Mouse (Mus musculus): Measurements from ENCODE around the gene Lmbr1l. TPM values are rescaled to one million over a fixed set of nuclear protein-coding genes. Genes with fewer than 3 reads are reported as not detected.
"Not testable (repeated sequence)": the region's sequence is repeated elsewhere in the genome, so short reads cannot be mapped to it uniquely, and the experiment has no call there.

The Lmbr1l gene
- total RNA-seq (2022): 1 to 10 TPM; 3.7 to 5.0 (median 4.2) TPM

DNA sequence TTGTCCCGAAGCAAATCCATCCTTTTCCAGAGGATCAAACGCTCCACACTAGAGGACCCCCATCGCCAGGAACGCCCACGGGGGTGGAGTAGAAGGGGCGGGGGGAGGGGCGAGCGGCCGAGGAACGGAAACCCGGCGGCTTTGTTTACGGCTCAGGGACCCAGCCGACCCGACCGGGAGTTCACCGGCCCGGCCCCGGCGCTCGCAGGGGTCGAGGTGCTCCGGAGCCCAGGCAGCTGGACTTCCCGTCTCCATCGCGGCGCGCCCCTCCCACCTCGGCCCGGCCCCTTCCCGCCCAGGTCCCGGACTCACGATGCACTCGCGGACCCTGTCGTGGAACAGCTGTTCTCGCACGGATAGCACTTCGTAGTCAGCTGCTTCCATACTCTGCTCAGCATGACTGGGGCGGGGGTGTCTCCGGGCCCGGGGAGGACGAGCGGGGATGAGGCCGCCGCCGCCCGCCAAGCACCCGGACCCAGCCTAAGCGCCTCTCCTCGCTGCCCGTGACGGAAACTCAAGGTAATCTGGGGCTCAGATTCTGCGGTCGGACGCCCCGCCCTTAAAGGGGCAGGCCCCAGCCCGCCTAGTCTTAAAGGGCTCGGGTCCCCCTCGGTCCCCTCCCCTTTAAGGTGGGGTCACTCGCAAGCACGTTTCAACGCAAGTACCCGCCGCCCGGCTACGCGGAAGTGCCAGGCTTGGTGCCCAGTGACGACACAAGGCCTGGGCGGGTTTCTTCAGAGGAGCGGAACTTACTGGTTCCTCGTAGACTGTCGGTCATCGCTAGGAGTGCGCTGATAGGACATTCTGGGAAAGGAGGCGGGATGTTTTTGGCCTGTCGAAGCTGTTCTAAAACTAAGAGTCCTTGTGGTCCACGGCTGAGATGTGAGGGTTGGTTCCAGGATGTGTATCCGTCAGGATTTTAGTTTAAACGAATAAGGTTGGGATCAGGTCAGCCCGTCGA is at the start of gene Lmbr1l:
Gene Lmbr1l (minus strand): TSS at position 694 of the 961 bp plus-strand sequence.
- DNase-seq (ENCODE audit: low spot score in 2 of 2): peak; percentile 98 to 99

GRCm38 (mm10) chr15:98959531-98959930 is 41.5 kb upstream of the Lmbr1l start:
- no peak for DNase-seq (ENCODE audit: low spot score in 2 of 2)

DNA sequence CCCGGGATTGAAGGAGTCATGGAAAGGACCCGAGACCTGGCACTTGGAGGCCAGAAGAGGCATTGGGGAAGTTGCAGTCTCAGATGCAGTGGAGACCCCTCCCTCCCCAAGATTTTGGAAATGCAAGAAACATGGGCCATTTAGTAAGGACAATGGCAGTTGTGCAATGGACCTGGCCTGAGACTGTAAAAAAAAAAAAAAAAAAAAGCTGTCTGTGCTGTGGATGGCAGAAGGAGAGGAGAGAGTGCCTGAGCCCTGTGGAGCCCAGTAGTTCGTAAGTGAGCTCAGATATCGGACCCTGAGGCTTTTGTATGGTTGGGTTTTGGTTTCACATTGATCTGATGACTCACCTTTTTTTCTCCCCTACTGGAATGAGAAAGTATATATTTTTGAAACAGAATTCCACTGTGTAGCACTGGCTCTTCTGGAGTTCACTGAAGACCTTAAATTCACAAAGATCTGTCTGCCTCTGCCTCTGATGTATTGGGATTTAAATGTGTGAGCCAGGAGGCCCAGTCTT is 40.9 kb upstream of the Lmbr1l start:
- DNase-seq (ENCODE audit: low spot score in 2 of 2): no peak

- no peak for DNase-seq (ENCODE audit: low spot score in 2 of 2)
Measured at GRCm38 (mm10) chr15:98957475-98957874, 39.4 kb upstream of the Lmbr1l start.

- no peak for DNase-seq (ENCODE audit: low spot score in 2 of 2)
Measured at GRCm38 (mm10) chr15:98956000-98956399, 38.0 kb upstream of the Lmbr1l start.

DNA sequence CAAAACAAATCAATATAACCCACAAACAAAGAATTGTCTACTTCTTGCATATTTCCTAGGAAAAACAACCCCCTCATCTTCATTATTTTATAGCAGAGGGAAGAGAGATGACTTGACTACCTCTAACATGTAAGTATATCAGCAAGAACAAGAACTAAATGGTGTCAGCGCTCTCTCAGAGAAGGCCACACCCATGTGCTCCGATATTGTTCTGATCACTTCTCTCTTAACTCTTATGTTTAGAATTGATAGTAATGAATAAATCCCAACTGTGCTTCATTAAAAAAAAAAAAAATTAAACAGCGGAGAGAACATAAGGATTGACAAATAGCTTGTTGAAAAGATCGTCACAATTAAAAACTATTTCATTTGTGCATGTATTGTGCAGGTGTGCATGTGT is 37.3 kb upstream of the Lmbr1l start:
- no peak for DNase-seq (ENCODE audit: low spot score in 2 of 2)

DNA sequence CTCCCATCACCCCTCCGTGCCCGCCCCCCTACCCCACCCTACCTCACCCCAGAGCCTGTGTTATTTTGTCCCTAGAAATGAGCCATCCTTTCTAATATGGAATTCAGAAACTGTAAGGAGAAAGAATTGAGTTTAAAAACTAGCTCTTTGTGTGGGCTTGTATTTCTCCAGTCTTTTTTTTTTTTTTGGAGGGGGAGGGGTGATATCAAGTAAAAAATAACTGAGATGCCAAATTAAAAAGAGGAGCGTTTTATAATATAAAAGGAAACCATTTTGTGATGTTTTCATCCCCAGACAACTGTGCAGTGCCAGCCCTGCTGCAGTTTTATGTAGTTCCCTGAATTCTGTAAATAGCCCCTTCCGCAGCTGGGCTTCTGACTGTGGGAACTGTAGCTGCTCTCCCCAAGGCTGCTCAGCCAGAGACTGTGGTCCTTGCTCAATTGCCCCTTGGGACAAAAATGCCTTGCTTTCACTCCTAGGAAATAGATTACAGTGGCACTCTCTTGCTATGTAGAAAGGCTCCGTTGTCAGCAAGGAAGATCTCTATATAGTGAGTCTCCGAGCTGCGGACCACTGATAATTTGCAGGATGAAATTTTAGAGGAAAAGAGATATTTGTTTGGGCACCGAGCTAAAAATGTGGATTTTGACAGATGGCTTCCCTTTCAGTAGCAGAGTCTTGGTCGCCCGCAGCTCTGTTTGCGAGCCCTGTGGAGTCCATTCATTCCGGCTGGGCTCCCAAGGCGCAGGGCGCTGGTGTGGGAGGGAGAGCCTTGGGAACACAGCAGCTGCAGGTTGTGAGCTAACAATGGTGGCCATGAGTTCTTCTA is 36.6 kb upstream of the Lmbr1l start:
- no peak for DNase-seq (ENCODE audit: low spot score in 2 of 2)

GRCm38 (mm10) chr15:98953401-98954356 is 35.6 kb upstream of the Lmbr1l start, which contains the start of the genes Gm49450 and Tuba1a:
Gm49450 (minus strand) TSS chr15:98953551.
Tuba1a (minus strand) TSS chr15:98953703.
- DNase-seq (ENCODE audit: low spot score in 2 of 2): peak; percentile 78 to 85

DNA sequence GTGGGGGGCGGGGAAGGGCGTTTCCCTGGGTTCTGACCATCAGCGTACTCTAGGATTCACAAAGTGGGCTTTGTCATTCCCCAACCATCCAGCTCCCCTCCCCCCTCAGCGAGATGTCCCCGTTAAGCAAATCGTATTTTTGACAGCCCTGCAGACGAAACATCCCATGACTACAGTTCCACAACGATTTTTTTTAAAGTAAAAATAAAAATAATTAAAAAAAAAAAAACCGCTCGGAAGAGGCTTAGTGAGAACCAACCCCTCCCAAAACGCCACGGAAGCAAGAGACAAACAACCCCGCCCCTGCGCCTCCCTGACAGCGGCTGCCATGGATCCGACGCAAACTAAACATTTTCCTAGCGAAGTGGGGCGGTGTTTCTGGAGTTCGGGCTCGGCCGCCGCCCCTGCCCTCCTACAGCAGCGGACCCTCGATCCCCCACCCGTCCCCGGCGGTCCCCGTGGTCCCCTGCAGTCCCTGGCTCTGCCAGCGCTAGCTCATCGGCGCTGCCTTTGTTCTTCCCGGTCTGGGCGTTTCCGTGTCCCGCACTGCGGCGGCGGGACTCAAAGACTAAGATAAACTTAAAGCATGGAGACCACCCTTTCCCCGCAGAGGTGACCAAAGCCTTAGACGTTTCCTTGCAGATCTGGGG is 34.8 kb upstream of the Lmbr1l start:
- DNase-seq (ENCODE audit: low spot score in 2 of 2): peak; percentile 28 to 49

GRCm38 (mm10) chr15:98952063-98952455 is 34.0 kb upstream of the Lmbr1l start:
- no peak for DNase-seq (ENCODE audit: low spot score in 2 of 2)

DNA sequence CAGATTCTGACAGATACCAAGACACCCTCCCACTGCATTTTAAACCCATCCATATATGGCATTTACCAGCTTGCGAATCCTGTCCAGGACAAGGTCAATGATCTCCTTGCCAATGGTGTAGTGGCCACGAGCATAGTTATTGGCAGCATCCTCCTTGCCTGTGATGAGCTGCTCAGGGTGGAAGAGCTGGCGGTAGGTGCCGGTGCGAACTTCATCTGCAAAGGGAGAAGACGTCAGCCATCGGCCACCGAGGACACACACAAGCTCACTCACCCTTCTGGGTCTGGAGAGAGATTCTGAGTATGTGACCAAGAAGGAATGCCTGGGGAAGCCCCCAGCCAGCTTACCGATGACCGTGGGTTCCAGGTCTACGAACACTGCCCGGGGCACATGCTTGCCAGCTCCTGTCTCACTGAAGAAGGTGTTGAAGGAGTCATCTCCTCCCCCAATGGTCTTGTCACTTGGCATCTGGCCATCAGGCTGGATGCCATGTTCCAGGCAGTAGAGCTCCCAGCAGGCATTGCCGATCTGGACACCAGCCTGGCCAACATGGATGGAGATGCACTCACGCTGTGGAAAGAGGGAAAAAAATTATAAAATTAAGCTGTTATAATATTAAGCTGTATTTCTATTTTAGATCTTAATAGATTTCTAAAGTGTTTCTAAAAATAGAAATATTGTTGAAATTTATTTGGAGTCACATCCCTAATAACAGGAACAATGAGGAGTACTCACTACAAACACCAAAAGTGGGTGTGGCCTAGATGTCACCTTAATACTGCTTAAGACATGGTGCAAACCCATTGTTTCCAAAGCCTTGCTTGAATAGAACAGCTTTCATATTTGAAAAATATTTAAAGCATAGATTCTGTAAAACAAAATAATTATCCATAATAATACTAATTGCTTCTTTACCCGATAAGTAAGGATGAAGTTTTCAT is 33.4 kb upstream of the Lmbr1l start:
- DNase-seq (ENCODE audit: low spot score in 2 of 2): not testable (repeated sequence)

GRCm38 (mm10) chr15:98949607-98949892 is 31.5 kb upstream of the Lmbr1l start:
- DNase-seq (ENCODE audit: low spot score in 2 of 2): no peak

GRCm38 (mm10) chr15:98948857-98949606 is 31.0 kb upstream of the Lmbr1l start:
- no peak for DNase-seq (ENCODE audit: low spot score in 2 of 2)

DNA sequence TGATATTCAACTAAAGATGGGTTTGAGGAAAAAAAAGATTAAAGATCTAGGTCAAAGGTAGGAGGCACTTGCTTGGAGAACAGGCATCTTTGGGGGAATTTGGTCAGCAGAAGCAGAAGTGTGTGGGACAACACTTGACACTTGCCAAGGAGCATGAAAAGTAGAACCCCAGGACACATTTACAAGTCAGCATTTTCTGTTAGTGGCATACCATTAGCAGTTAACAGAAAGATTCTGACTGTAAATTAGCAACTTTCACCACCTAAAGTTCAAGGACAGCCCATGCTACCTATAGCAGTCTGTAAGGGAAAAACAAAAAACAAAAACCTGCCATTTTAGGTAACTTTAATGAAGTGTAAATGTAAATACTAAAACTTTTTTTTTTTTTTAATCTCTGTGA is 30.4 kb upstream of the Lmbr1l start:
- no peak for DNase-seq (ENCODE audit: low spot score in 2 of 2)

GRCm38 (mm10) chr15:98947884-98948283 is 29.9 kb upstream of the Lmbr1l start:
- no peak for DNase-seq (ENCODE audit: low spot score in 2 of 2)

GRCm38 (mm10) chr15:98943133-98943532 is 25.1 kb upstream of the Lmbr1l start:
- DNase-seq (ENCODE audit: low spot score in 2 of 2): no peak

DNA sequence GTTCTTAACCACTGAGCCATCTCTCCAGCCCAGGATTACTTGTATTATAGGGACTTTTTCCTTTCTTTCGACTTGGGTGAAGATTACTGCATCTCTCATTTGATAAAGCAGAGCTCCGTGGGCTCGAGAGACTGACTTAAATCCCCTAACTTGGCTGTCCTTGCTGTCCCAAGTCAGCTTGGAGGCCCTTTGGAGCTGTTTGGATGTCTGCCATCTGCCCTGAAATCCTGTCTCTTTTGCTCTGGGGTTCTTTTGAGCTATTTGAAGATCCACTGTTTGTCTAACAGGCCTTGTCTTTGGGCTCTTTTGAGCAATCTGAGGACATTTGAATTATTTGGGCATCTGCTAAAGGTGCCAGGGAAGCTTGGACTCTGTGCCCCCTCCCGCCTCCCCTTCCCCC is 24.1 kb upstream of the Lmbr1l start:
- no peak for DNase-seq (ENCODE audit: low spot score in 2 of 2)

- no peak for DNase-seq (ENCODE audit: low spot score in 2 of 2)
Measured at GRCm38 (mm10) chr15:98941539-98941938, 23.5 kb upstream of the Lmbr1l start.
